In genomic region chr4:130292271-130292670, GRCm38 (mm10) we compare ENCODE assay signal across 8 mouse cellular contexts. TPM values are rescaled to one million over a fixed set of nuclear protein-coding genes. Genes with fewer than 3 reads are reported as not detected.
A peak's percentile ranks its signal among the peaks of the same experiment; 100 is the strongest.
DNase-seq lines count a peak whose midpoint lies in the region; ATAC-seq and TF ChIP-seq lines count a peak whose summit lies in the region.

No protein-coding gene starts in this region.

- intact Hi-C loops in gastrocnemius, adult 2 months (cut with DNase I): loop anchor here (1.0 kb wide), 2 partner anchors 28 to 93 kb away; no protein-coding TSS in a partner anchor

- H3K4me2 ChIP-seq in heart, embryonic 11.5 days: no peak overlapping the region
- H3K4me2 ChIP-seq in intestine, postnatal 0 days (replicated peaks; ENCODE audit: low read depth): no peak overlapping the region
- H3K4me2 ChIP-seq in limb, embryonic 13.5 days (replicated peaks): no peak overlapping the region
- H3K4me2 ChIP-seq in midbrain, embryonic 15.5 days: no peak overlapping the region

- no peaks in the 10 kb centered on the region for H3K36me3 ChIP-seq in heart, embryonic 11.5 days (ENCODE audit: control insufficient read depth, insufficient read depth, low read length)
- H3K36me3 ChIP-seq in intestine, postnatal 0 days (ENCODE audit: control insufficient read depth, insufficient read depth): no peaks in the 10 kb centered on the region
- H3K36me3 ChIP-seq in limb, embryonic 13.5 days: no peaks in the 10 kb centered on the region
- H3K36me3 ChIP-seq in midbrain, embryonic 15.5 days (replicated peaks): no peaks in the 10 kb centered on the region
- no peaks in the 10 kb centered on the region for H3K36me3 ChIP-seq in splenic B cell, adult 2 months (ENCODE audit: control insufficient read depth, insufficient read depth, low read length, poor library complexity, severe bottlenecking)

- DNase-seq in heart, adult 18-20 months: peak; percentile 62 to 86
- DNase-seq in cerebellum, postnatal 14 days: peak; percentile 93 to 95
- DNase-seq in gastrocnemius, adult 2 months: peak; percentile 79
- DNase-seq in splenic B cell, adult 2 months (ENCODE audit: low read depth, low spot score): peak; percentile 81

- H3K4me3 ChIP-seq in heart, embryonic 11.5 days (ENCODE audit: low read depth, low read length): no peak overlapping the region
- H3K4me3 ChIP-seq in gastrocnemius, adult 2 months: no peak overlapping the region
- H3K4me3 ChIP-seq in intestine, postnatal 0 days (ENCODE audit: low read depth, low read length): no peak overlapping the region
- H3K4me3 ChIP-seq in limb, embryonic 13.5 days: no peak overlapping the region
- H3K4me3 ChIP-seq in midbrain, embryonic 15.5 days: no peak overlapping the region

- no peaks in the 10 kb centered on the region for H3K9me3 ChIP-seq in heart, embryonic 11.5 days (replicated peaks; ENCODE audit: control insufficient read depth, low read length)
- no peaks in the 10 kb centered on the region for H3K9me3 ChIP-seq in intestine, postnatal 0 days (ENCODE audit: control insufficient read depth)
- H3K9me3 ChIP-seq in limb, embryonic 13.5 days: no peaks in the 10 kb centered on the region
- H3K9me3 ChIP-seq in midbrain, embryonic 15.5 days: no peaks in the 10 kb centered on the region

- TF ChIP-seq CTCF in gastrocnemius, adult 2 months (IDR thresholded peaks at IDR 0.05): no peak; the same call in 1 of the 2 replicates
- TF ChIP-seq CTCF in intestine, postnatal 0 days (IDR thresholded peaks at IDR 0.05; ENCODE audit: low read depth): peak; percentile 98

- 4% methylated on average over 4 of the region's 4 CpGs for WGBS in heart, embryonic 11.5 days (ENCODE audit: insufficient replicate concordance)
- 2% methylated on average over 4 of the region's 4 CpGs for WGBS in intestine, postnatal 0 days
- WGBS in limb, embryonic 13.5 days: 2% methylated on average over 4 of the region's 4 CpGs
- WGBS in midbrain, embryonic 15.5 days: 2% methylated on average over 4 of the region's 4 CpGs

- H3K9ac ChIP-seq in heart, embryonic 11.5 days (ENCODE audit: low read depth, low read length): no peak overlapping the region
- H3K9ac ChIP-seq in intestine, postnatal 0 days (ENCODE audit: low read depth, low read length): no peak overlapping the region
- H3K9ac ChIP-seq in limb, embryonic 13.5 days: no peak overlapping the region
- no peak overlapping the region for H3K9ac ChIP-seq in midbrain, embryonic 15.5 days

- ATAC-seq in heart, embryonic 11.5 days (replicated peaks; ENCODE audit: insufficient number of reproducible peaks, low FRiP score, low TSS enrichment): no peak
- peak; percentile 44; the same call in 1 of the 2 replicates for ATAC-seq in intestine, postnatal 0 days
- 0 out of 2 replicates have a peak, but pooled peaks have one; percentile 61 for ATAC-seq in limb, embryonic 13.5 days (ENCODE audit: low FRiP score, low read depth)
- peak; percentile 48; the same call in 1 of the 2 replicates for ATAC-seq in midbrain, embryonic 15.5 days (replicated peaks)

- no peak overlapping the region for H3K27ac ChIP-seq in heart, embryonic 11.5 days (ENCODE audit: low read depth, low read length)
- no peak overlapping the region for H3K27ac ChIP-seq in gastrocnemius, adult 2 months
- H3K27ac ChIP-seq in intestine, postnatal 0 days (ENCODE audit: low read depth, low read length): no peak overlapping the region
- H3K27ac ChIP-seq in limb, embryonic 13.5 days: no peak overlapping the region
- H3K27ac ChIP-seq in midbrain, embryonic 15.5 days: no peak overlapping the region

- H3K4me1 ChIP-seq in heart, embryonic 11.5 days (ENCODE audit: control insufficient read depth, insufficient read depth, low read length): peaks cover 1% of the 10 kb centered on the region; the same call in 1 of the 2 replicates
- no peaks in the 10 kb centered on the region for H3K4me1 ChIP-seq in intestine, postnatal 0 days (replicated peaks; ENCODE audit: control insufficient read depth, insufficient read depth, low read length)
- H3K4me1 ChIP-seq in limb, embryonic 13.5 days: 0 out of 2 replicates have a peak, but pooled peaks cover 4% of the 10 kb centered on the region
- peaks cover 3% of the 10 kb centered on the region; the same call in 1 of the 2 replicates for H3K4me1 ChIP-seq in midbrain, embryonic 15.5 days

- 0 out of 2 replicates have a peak, but pooled peaks cover 3% of the 10 kb centered on the region for H3K27me3 ChIP-seq in heart, embryonic 11.5 days (ENCODE audit: control insufficient read depth, insufficient read depth, low read length)
- no peaks in the 10 kb centered on the region for H3K27me3 ChIP-seq in intestine, postnatal 0 days (replicated peaks; ENCODE audit: control insufficient read depth, insufficient read depth, low read length)
- H3K27me3 ChIP-seq in limb, embryonic 13.5 days: 0 out of 2 replicates have a peak, but pooled peaks cover 5% of the 10 kb centered on the region
- H3K27me3 ChIP-seq in midbrain, embryonic 15.5 days (replicated peaks): no peaks in the 10 kb centered on the region
- no peaks in the 10 kb centered on the region for H3K27me3 ChIP-seq in splenic B cell, adult 2 months (ENCODE audit: control insufficient read depth, insufficient read depth, low read length, poor library complexity, severe bottlenecking)

RNA-seq across cellular contexts. Expression of gene Serinc2, which starts 13.3 kb away (rescaled TPM):
- total RNA-seq in heart, adult 18-20 months (2021): 1 to 10 TPM; 2.0 to 2.2 TPM
- 10.8 and 11.6 TPM in 2 replicates for polyA plus RNA-seq in heart, embryonic 11.5 days (2014; fragmentation: Nextera tagmentation; extraction: Ambion mirVana)
- 10 to 100 TPM; 48.0 to 70.7 TPM for total RNA-seq in gastrocnemius, adult 2 months (2021)
- polyA plus RNA-seq in intestine, postnatal 0 days (2015; fragmentation: Nextera tagmentation; extraction: Ambion mirVana): 21.5 and 26.1 TPM in 2 replicates
- polyA plus RNA-seq in limb, embryonic 13.5 days (2015; fragmentation: Nextera tagmentation; extraction: Ambion mirVana): 223 TPM in 2 replicates
- polyA plus RNA-seq in midbrain, embryonic 15.5 days (2015; fragmentation: Nextera tagmentation; extraction: Ambion mirVana): 42.9 and 50.3 TPM in 2 replicates

RNA-seq across cellular contexts. Expression of gene Fabp3, which starts 16.1 kb away (rescaled TPM):
- 1,000 to 10,000 TPM; 5,802 to 6,041 TPM for total RNA-seq in heart, adult 18-20 months (2021)
- 514 and 562 TPM in 2 replicates for polyA plus RNA-seq in heart, embryonic 11.5 days (2014; fragmentation: Nextera tagmentation; extraction: Ambion mirVana)
- 1,000 to 10,000 TPM in 1 of 2 experiments, 100 to 1,000 TPM in 1; 551 to 1,329 TPM for total RNA-seq in gastrocnemius, adult 2 months (2021)
- polyA plus RNA-seq in intestine, postnatal 0 days (2015; fragmentation: Nextera tagmentation; extraction: Ambion mirVana): 5.0 and 7.1 TPM in 2 replicates
- polyA plus RNA-seq in limb, embryonic 13.5 days (2015; fragmentation: Nextera tagmentation; extraction: Ambion mirVana): 24.3 and 27.4 TPM in 2 replicates
- polyA plus RNA-seq in midbrain, embryonic 15.5 days (2015; fragmentation: Nextera tagmentation; extraction: Ambion mirVana): 216 and 230 TPM in 2 replicates

RNA-seq across cellular contexts. Expression of gene Gm10570, which starts 16.2 kb away (rescaled TPM):
- total RNA-seq in heart, adult 18-20 months (2021): not detected
- 0.82 TPM in 1 of 2 replicates, not detected in the other for polyA plus RNA-seq in heart, embryonic 11.5 days (2014; fragmentation: Nextera tagmentation; extraction: Ambion mirVana)
- under 1 TPM in 1 of 2 experiments, not detected in 1; 0.54 TPM for total RNA-seq in gastrocnemius, adult 2 months (2021)
- not detected in 2 replicates for polyA plus RNA-seq in intestine, postnatal 0 days (2015; fragmentation: Nextera tagmentation; extraction: Ambion mirVana)
- not detected in 2 replicates for polyA plus RNA-seq in limb, embryonic 13.5 days (2015; fragmentation: Nextera tagmentation; extraction: Ambion mirVana)
- 1.0 and 1.4 TPM in 2 replicates for polyA plus RNA-seq in midbrain, embryonic 15.5 days (2015; fragmentation: Nextera tagmentation; extraction: Ambion mirVana)
